Mouse (Mus musculus) adrenal gland, postnatal 36 days (tissue): ENCODE results near the gene Maats1. TPM values are rescaled to one million over a fixed set of nuclear protein-coding genes. Genes with fewer than 3 reads are reported as not detected.
A peak's percentile ranks its signal among the peaks of the same experiment; 100 is the strongest.

Experiments used
- DNase-seq, 2 experiments: peaks; one replicate each; pipeline ENCODE4 v3.0.0; 2021; ENCODE audit warnings: mixed read lengths in 1 of 2
- long read RNA-seq, 2 experiments: library from polyadenylated mRNA; stranded (forward); transcript quantifications; one replicate each; pipeline ENCODE4 v2.0.0; 2021; ENCODE audit warnings: borderline sequencing depth in 2 of 2
- total RNA-seq, 2 experiments: library from RNA; stranded (reverse); gene quantifications; 2 replicates each; pipeline ENCODE4 v1.2.3; 2021

Gene Maats1
- total RNA-seq: under 1 TPM; 0.66 to 0.70 TPM
- long read RNA-seq, experiment 1, partial matches to known transcripts: 1 of 1 reads
- long read RNA-seq, experiment 1, other reads (novel, unspliced or antisense): 0 of 1 reads
- long read RNA-seq, experiment 2, partial matches to known transcripts: 2 of 2 reads
- long read RNA-seq, experiment 2, other reads (novel, unspliced or antisense): 0 of 2 reads

DNA sequence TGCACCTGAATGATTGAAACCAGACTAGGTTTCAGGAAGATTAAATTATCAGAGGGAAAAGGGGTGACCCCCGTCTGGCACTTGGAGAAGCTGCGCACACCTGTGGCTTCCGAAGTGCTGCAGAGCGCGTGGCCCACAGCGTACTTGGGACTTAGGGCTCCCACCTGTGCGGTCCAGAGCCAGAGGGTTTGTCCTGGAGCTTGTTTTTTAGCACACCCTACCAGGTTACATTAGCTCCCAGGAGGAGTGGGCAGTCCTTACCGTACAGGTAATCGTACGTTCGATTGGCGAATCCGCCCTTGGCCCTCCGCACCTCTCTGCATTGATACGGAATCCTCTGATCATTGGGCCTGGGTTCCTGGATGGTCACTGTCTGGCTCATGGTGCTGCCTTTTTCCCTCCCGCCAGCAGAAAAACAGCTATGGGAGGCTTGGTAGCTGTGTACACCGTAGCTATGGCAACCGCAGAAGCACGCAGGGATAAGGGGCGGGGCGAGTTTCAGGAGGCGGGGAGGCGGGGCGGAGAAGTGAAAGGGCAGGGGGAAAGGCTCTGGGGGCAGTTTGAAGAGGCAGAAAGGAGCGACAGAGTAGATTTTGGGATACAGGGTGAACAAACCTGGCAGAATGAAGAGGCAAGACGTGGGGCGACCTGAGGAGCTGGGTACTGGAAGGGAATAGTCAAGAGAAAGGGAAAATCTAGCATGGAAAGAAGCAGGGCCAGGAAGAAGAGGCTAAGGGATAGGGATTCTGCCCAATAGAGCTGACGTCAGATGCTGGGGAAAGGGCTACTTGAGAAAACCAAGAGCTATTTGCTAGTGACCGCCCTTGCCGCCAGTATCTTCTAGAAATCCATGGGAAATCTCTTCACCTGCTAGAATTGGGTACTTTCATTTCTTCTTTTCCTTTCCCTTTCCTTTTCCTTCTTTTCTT is at the start of gene Maats1:
Maats1 (minus strand) TSS at position 748 of the 929 bp plus-strand sequence.
- DNase-seq: peak; percentile 85 to 88

GRCm38 (mm10) chr16:38390322-38390721 is 48.4 kb upstream of the Maats1 start:
- DNase-seq: no peak

DNA sequence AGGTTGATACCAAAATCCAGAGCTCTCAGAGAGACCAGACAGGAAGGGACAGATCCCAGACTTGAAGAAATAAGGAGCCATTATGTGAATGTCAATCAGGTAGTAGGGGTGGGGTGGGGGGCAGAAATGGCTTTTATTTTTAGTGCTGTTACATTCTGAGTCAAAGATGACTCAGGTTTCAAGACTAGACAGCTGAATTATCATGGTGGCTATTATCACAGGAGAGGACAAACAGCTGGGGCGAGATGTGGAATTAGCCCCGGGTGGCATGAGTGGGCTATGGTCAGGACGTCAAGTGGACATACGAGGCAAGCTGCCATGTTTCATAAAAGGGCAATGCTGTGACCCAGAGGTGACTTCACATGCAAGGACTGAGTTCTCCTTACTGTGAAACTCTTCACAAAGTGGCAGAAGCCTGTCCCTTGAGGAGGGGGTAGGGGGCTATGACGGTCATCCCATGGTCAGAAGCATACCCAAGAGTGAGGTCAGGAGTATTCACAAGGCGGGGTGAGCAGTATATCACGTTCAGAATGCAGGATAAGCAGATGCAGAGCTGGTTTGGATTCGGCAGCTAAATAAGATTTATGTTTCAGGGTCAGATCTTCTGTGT is 47.4 kb upstream of the Maats1 start:
- DNase-seq: no peak

DNA sequence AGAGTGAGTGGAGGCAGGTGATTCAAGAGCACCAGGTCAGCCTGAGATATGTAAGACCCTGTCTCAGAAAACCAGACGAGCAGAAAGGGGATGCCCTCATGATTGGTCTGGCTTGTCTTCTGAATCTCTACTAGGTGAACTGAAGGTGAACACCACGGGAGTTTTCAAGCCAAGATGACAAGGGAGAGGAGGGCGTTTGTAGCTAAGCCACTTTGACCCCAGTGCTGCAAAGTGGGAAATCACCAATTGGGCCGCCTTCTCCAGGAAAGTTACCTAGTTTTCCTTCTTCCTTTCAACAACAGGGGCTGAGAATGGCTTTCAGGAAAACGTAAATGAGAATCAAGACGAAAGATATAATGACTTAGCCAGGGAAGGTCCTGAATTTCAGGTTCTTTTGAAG is 46.8 kb upstream of the Maats1 start:
- DNase-seq: no peak

DNA sequence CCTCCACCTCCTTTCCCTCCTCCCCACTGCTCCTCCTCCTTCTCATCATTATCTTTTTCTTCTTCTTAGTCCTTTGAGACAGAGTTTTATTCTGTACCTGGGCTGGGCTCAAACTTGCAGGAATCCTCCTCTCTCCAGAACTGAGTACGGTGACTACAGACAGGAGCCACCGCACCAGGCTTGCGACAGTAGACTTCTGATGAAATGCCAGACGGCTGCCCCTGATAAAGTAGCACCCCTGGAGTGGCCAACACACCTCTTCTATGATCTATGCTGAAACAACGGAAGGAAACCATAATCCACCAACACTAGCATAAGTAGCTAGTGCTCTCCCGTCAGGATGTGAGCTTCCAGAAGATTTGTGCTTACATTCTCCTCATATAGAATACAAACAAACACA is 45.4 kb upstream of the Maats1 start:
- DNase-seq: no peak

DNA sequence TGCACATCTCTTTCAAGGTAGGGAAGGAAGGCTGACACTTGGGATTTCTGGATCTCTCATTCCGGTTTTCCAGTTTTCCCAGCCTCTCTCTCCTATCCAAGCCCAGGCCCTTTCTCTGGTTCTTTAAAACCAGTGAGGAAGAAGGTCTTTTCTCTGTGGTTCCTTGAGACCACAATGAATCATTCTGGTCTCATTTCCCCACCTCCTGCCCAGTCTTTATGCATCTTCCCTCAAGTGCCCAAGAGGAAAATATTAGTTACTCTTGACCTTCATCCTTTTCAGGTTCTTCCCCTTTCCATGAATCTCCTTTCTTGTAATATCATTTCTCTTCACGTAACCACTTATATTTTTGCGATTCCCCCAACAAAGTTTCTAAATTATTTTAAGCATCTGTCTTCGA is 43.8 kb upstream of the Maats1 start:
- no peak for DNase-seq

GRCm38 (mm10) chr16:38385184-38385634 is 43.3 kb upstream of the Maats1 start:
- no peak for DNase-seq

DNA sequence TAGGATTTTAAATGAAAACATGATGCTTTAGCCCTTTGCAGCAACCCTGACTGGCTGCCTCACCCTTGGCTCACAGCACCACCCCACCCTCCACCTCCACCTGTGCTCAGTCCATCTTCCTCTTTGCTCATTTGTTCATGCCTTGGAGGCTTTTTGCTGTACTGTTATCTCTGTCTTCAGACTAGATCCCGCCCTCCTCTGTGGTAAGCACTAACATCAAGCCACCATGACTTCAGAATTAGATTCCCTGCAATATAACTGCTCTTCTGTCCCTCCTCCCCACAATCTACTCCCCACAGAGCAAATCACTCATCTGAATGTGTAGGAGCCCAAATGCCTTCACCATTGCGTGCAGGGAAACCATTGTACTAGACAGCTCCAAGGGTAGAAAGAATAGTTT is 41.7 kb upstream of the Maats1 start:
- DNase-seq: no peak

DNA sequence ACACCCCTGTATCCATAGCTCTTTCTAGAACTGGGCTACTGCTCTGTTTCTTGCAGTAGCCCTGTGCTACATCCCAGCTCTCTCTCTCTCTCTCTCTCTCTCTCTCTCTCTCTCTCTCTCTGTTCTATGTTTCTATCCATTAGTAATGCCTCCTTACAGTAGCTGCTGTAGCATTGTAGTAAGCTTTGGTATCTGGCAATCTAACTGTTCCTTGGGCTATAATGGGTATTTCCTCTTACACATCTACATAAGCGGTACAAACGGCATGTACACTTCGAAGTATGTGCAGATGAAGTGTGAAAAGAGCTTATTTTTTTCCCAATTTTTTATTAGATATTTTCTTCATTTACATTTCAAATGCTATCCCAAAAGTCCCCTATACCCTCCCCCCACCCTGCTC is 38.0 kb upstream of the Maats1 start:
- no peak for DNase-seq

DNA sequence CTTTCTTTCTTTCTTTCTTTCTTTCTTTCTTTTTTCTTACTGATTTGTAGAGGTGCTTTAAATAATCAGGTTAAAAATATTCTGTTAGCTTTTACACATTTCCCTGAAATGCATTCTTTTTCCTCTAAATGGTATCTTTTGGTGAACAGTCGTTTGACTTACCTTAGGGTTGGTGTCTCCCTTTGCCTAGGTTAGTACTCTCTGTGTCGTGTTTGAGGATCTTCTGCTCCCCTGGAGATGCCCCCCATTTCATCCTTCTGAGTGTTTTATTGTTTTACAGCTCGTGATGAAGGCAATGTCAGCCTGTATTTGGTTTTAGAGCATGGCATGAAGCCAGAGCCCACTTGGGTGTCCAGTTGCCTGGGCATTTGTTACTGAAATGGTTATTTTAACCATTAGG is 37.5 kb upstream of the Maats1 start:
- no peak for DNase-seq

GRCm38 (mm10) chr16:38379088-38379487 is 37.1 kb upstream of the Maats1 start:
- no peak for DNase-seq

DNA sequence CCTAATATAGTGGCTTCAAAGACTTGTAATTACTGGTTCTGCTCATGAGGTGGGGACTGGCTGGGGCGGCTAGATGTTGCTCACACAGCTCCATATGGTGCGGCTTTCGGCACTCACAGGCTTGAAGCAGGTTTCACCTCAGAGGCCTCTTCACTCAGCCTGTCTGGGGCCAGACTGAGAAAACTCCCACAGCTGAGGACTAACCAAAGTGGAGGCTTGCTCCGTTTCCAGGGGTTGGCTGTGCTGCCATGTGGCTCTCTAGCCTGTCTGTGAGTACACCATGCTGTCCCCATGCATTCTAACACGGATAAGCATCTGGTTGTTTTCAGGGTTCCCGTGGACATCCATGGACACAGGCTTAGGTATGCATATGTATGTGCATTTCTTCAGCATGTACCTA is 36.6 kb upstream of the Maats1 start:
- DNase-seq: no peak

- no peak for DNase-seq
These were observed 35.6 kb upstream of the Maats1 start for GRCm38 (mm10) chr16:38377546-38377945.

DNA sequence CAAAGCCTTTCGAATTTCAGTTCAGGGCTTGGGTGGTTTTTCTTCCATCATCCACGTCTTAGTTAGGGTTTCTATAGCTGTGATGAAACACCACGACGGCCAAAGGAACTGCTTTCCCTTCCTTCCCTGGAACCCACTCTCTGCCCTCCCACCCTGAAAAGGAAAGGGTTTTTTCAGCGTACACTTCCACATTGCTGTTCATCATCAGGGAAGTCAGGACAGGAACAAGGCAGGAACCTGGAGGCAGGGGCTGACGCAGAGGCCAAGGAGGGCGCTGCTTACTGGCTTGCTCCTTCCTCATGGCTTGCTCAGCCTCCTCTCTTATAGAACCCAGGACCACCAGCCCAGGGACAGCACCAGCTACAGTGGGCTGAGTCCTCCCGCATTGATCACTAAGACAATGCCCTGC is 34.9 kb upstream of the Maats1 start:
- no peak for DNase-seq

GRCm38 (mm10) chr16:38376163-38376840 is 34.4 kb upstream of the Maats1 start:
- DNase-seq: peak; percentile 57 to 68

DNA sequence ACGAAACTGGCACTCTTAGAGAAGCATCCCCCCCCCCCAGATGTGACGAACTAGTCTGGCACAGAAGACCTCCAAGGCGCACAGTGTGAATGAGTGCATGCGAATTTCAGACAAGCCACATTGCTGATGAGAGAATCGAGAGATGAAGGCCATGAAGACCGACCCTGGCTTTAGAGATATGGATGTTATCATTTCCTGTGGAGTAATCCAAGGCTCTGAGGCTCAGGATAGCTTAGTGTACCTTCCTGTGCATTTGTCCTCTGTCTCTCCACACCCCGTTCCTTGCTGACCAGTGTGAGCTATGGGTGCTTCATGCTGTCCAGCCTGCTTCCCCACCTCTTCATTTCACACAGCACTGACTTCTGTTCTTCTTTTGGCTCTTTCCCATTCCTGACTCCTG is 33.2 kb upstream of the Maats1 start:
- DNase-seq: no peak

- DNase-seq: no peak
These were observed 32.6 kb upstream of the Maats1 start for GRCm38 (mm10) chr16:38374379-38375140.

DNA sequence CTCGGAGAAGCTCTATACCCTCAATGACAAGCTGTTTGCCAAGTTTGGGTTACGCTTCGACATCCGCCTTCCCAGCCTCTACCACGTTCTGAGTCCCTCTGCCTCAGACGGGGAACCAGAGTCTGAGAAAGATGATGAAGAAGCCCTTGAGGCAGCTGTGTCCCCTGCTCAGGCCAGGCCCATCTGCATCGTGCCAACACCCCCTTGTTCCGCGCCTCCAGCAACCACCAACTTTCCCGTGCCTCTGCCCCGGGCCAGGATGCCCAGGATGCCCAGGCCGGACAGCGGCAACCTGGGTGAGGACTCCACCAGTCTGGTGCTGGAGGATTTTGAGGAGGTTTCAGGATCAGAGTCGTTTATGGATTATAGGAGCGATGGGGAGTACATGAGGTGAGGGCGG is 32.0 kb upstream of the Maats1 start:
- no peak for DNase-seq

DNA sequence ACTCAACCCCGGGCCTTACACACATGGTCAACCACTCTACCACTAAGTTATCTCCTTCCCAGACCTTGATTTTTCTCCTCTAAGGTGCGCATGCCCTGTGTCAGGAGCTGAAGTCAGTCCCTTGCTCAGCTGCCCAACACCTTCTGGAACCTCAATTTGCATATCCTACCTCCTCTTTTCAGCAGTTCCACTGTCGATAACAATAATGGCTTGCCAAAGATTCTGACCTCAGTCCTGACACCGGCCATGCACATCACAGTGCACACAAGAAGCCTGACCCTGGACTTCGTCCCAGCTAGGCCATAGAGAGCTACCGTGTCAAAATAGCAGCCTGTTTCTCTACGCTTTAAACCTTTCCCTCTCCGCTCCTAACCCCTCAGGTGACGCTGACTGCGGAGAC is 31.5 kb upstream of the Maats1 start:
- no peak for DNase-seq

DNA sequence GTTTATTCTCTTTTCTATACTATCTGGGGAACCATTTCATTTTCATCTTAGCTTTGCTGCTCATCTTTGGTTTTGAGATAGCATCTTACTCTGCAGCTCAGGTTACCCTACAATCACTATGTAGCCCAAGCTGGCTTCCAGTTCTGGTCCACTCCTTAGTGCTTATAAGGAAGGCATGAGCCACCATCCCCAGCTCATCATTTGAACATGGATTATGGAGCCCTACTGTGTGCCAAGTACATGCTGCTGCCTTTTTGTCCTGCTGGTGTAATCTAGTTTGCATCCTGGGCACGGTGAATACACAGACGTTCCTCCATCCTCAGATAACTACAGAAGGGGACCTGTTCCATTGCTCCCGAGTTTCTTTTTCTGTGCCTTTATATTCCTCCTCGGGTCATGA is 30.9 kb upstream of the Maats1 start:
- DNase-seq: no peak

DNA sequence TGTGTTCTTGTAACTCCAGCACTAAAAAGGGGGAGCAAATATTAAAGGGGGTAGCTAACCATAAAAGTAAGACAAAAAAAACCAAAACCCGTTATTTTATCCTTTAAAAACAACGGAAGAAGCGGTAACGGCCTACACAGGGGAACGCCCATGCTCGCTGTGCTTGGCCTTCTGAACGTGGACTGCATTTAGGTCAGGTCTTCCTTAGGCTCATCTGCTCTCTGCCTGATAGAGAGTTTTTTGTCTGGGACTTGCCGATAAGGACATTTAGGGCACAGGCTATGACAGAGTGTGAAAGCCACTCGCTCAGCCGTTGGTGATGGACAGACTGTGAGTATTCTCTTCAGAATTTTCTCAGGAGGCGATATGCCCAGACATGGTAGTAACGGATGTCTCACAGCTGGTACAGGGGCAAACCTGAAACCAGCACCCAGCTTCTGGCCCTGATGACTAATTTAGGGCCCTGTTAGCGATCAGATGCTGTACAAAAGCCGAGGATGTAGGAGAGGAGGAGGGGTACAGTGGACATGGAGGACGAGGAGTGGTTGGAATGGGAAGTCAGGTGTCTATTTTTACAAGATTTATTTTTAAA is 29.9 kb upstream of the Maats1 start:
- DNase-seq: no peak
